Mouse (Mus musculus) forebrain, embryonic 11.5 days (tissue): Measurements from ENCODE around the gene Cdh24. TPM values are rescaled to one million over a fixed set of nuclear protein-coding genes. Genes with fewer than 3 reads are reported as not detected.

ENCODE experiments used
- ATAC-seq: fragments of 200-750 bp; cut with Nextera tagmentation; replicated peaks from 2 replicates; pipeline ENCODE4 v1.8.0; 2017; ENCODE audit warnings: moderate TSS enrichment; ENCODE audit not compliant: low FRiP score
- DNase-seq: peaks from one replicate; pipeline ENCODE4 v3.0.0-alpha.2; 2017; ENCODE audit warnings: low spot score
- H3K27ac ChIP-seq: fragments of 300-500 bp; sonication (generic); 2 replicates; pipeline ENCODE4 v1.5.1; 2014; ENCODE audit warnings: low read depth, low read length
- H3K27me3 ChIP-seq: fragments of 300-500 bp; sonication (generic); 2 replicates; pipeline ENCODE4 v1.6.1; 2014; ENCODE audit warnings: mild to moderate bottlenecking, low read length, mixed read lengths; ENCODE audit not compliant: control insufficient read depth, insufficient read depth
- H3K36me3 ChIP-seq: fragments of 300-500 bp; sonication (generic); 2 replicates; pipeline ENCODE4 v1.6.1; 2014; ENCODE audit warnings: mild to moderate bottlenecking, low read length, moderate library complexity, mixed read lengths; ENCODE audit not compliant: control insufficient read depth, insufficient read depth
- H3K4me1 ChIP-seq: fragments of 300-500 bp; sonication (generic); replicated peaks from 2 replicates; pipeline ENCODE4 v1.6.1; 2014; ENCODE audit warnings: low read length, mixed read lengths; ENCODE audit not compliant: control insufficient read depth, insufficient read depth
- H3K4me2 ChIP-seq: fragments of 300-500 bp; sonication (generic); 2 replicates; pipeline ENCODE4 v1.6.1; 2014; ENCODE audit warnings: low read depth, mild to moderate bottlenecking, low read length, moderate library complexity, mixed read lengths; ENCODE audit not compliant: severe bottlenecking
- H3K4me3 ChIP-seq: fragments of 300-500 bp; sonication (generic); 2 replicates; pipeline ENCODE4 v1.5.1; 2014; ENCODE audit warnings: low read depth, low read length
- H3K9ac ChIP-seq: fragments of 300-500 bp; sonication (generic); 2 replicates; pipeline ENCODE4 v1.6.1; 2014; ENCODE audit warnings: low read length
- H3K9me3 ChIP-seq: fragments of 300-500 bp; sonication (generic); 2 replicates; pipeline ENCODE4 v1.6.1; 2016; ENCODE audit warnings: low read length, mixed read lengths; ENCODE audit not compliant: control insufficient read depth
- WGBS: fragments of 180-500 bp; shearing (Covaris S2); extraction: QIAGEN DNeasy Blood & Tissue Kit; methylation state at CpG from one replicate; pipeline ENCODE4 v1.1.7; 2014; 5-methylcytosine and 5-hydroxymethylcytosine counted together
- polyA plus RNA-seq: library from polyadenylated mRNA; unstranded; fragments of >200 nt; fragmentation: Nextera tagmentation; extraction: Ambion mirVana; gene quantifications from 2 replicates; pipeline ENCODE4 v1.2.1, GENCODE M21; 2014

The Cdh24 gene
- polyA plus RNA-seq, 1 experiment from 2014 or later, result 10.5 TPM

GRCm38 (mm10) chr14:54638210-54638609, 3.0 kb downstream of the Cdh24 start:
- Histone ChIP-seq H3K27me3 (no peaks in the 10 kb centered on the region), H3K4me2 (no peak overlapping the region), H3K4me1 (peaks cover 7% of the 10 kb centered on the region), H3K27ac (no peak overlapping the region), H3K9ac (no peak overlapping the region), H3K36me3 (peaks cover 8% of the 10 kb centered on the region; the same call in 1 of the 2 replicates), H3K4me3 (no peak overlapping the region), H3K9me3 (no peaks in the 10 kb centered on the region)
- ATAC-seq, result no peak
- no peak for DNase-seq
- 81% methylated on average over 5 of the region's 5 CpGs for WGBS

- ATAC-seq, result no peak
- H3K9me3 ChIP-seq, result no peaks in the 10 kb centered on the region
- peaks cover 13% of the 10 kb centered on the region; the same call in 1 of the 2 replicates for H3K36me3 ChIP-seq
- no peaks in the 10 kb centered on the region for H3K27me3 ChIP-seq
- H3K9ac ChIP-seq, result no peak overlapping the region
- DNase-seq, result peak; percentile 85
- peaks cover 7% of the 10 kb centered on the region for H3K4me1 ChIP-seq
- H3K4me2 ChIP-seq, result no peak overlapping the region
- H3K27ac ChIP-seq, result no peak overlapping the region
- H3K4me3 ChIP-seq, result no peak overlapping the region
- 49% methylated on average over 8 of the region's 8 CpGs for WGBS
These were observed 4.2 kb downstream of the Cdh24 start for GRCm38 (mm10) chr14:54636954-54637353.

- no peak overlapping the region for H3K27ac ChIP-seq
- no peaks in the 10 kb centered on the region for H3K27me3 ChIP-seq
- ATAC-seq, result no peak
- H3K4me1 ChIP-seq, result no peaks in the 10 kb centered on the region
- no peaks in the 10 kb centered on the region for H3K9me3 ChIP-seq
- H3K4me2 ChIP-seq, result no peak overlapping the region
- DNase-seq, result no peak
- H3K4me3 ChIP-seq, result no peak overlapping the region
- WGBS, result 90% methylated on average over 4 of the region's 4 CpGs
- peaks cover 13% of the 10 kb centered on the region; the same call in 1 of the 2 replicates for H3K36me3 ChIP-seq
- no peak overlapping the region for H3K9ac ChIP-seq
These were observed 7.0 kb downstream of the Cdh24 start for GRCm38 (mm10) chr14:54634182-54634581.

- 91% methylated on average over 37 of the region's 37 CpGs for WGBS
- Histone ChIP-seq H3K9me3 (no peaks in the 10 kb centered on the region), H3K9ac (no peak overlapping the region), H3K4me2 (no peak overlapping the region), H3K4me1 (no peaks in the 10 kb centered on the region), H3K27ac (no peak overlapping the region), H3K36me3 (peaks cover 13% of the 10 kb centered on the region; the same call in 1 of the 2 replicates), H3K27me3 (no peaks in the 10 kb centered on the region), H3K4me3 (no peak overlapping the region)
- DNase-seq, result no peak
- ATAC-seq, result no peak
These were observed 8.9 kb downstream of the Cdh24 start for GRCm38 (mm10) chr14:54632252-54632651.

- Histone ChIP-seq H3K4me2 (no peak overlapping the region), H3K4me1 (no peaks in the 10 kb centered on the region), H3K9ac (no peak overlapping the region), H3K36me3 (peaks cover 13% of the 10 kb centered on the region; the same call in 1 of the 2 replicates), H3K4me3 (no peak overlapping the region), H3K27me3 (no peaks in the 10 kb centered on the region), H3K9me3 (no peaks in the 10 kb centered on the region), H3K27ac (no peak overlapping the region)
- WGBS, result 81% methylated on average over 4 of the region's 4 CpGs
- ATAC-seq (no peak), DNase-seq (no peak)
These were observed 9.9 kb downstream of the Cdh24 start for GRCm38 (mm10) chr14:54631240-54631599.

- no peak for DNase-seq
- Histone ChIP-seq H3K27me3 (no peaks in the 10 kb centered on the region), H3K36me3 (peaks cover 13% of the 10 kb centered on the region; the same call in 1 of the 2 replicates), H3K4me1 (no peaks in the 10 kb centered on the region), H3K27ac (no peak overlapping the region), H3K4me2 (no peak overlapping the region), H3K4me3 (no peak overlapping the region), H3K9ac (no peak overlapping the region), H3K9me3 (no peaks in the 10 kb centered on the region)
- no peak for ATAC-seq
- 84% methylated on average over 11 of the region's 11 CpGs for WGBS
These were observed 10.5 kb downstream of the Cdh24 start for GRCm38 (mm10) chr14:54630583-54631239.

GRCm38 (mm10) chr14:54629797-54630196, 11.4 kb downstream of the Cdh24 start:
- no peaks in the 10 kb centered on the region for H3K9me3 ChIP-seq
- H3K4me1 ChIP-seq, result no peaks in the 10 kb centered on the region
- H3K4me2 ChIP-seq, result no peak overlapping the region
- no peak overlapping the region for H3K4me3 ChIP-seq
- 86% methylated on average over 2 of the region's 2 CpGs for WGBS
- no peak overlapping the region for H3K27ac ChIP-seq
- H3K27me3 ChIP-seq, result no peaks in the 10 kb centered on the region
- no peak overlapping the region for H3K9ac ChIP-seq
- ATAC-seq, result no peak
- peaks cover 13% of the 10 kb centered on the region; the same call in 1 of the 2 replicates for H3K36me3 ChIP-seq
- DNase-seq, result no peak

GRCm38 (mm10) chr14:54628103-54628502, 13.1 kb downstream of the Cdh24 start:
- no peaks in the 10 kb centered on the region for H3K4me1 ChIP-seq
- WGBS, result 76% methylated on average over 5 of the region's 5 CpGs
- ATAC-seq, result no peak
- H3K9ac ChIP-seq, result no peak overlapping the region
- H3K4me2 ChIP-seq, result no peak overlapping the region
- H3K4me3 ChIP-seq, result no peak overlapping the region
- H3K36me3 ChIP-seq, result peaks cover 9% of the 10 kb centered on the region; the same call in 1 of the 2 replicates
- H3K27me3 ChIP-seq, result no peaks in the 10 kb centered on the region
- no peak overlapping the region for H3K27ac ChIP-seq
- no peak for DNase-seq
- no peaks in the 10 kb centered on the region for H3K9me3 ChIP-seq

- DNase-seq (no peak), ATAC-seq (no peak)
- Histone ChIP-seq H3K9ac (no peak overlapping the region), H3K9me3 (no peaks in the 10 kb centered on the region), H3K27ac (no peak overlapping the region), H3K4me1 (no peaks in the 10 kb centered on the region), H3K4me2 (no peak overlapping the region), H3K27me3 (no peaks in the 10 kb centered on the region), H3K4me3 (no peak overlapping the region), H3K36me3 (no peaks in the 10 kb centered on the region)
- 83% methylated on average over 10 of the region's 10 CpGs for WGBS
These were observed 16.2 kb downstream of the Cdh24 start for GRCm38 (mm10) chr14:54624976-54625375.
